Comparison of ENCODE assay signal across 26 mouse cellular contexts in genomic region chr14:32163203-32163888, GRCm38 (mm10). TPM values are rescaled to one million over a fixed set of nuclear protein-coding genes. Genes with fewer than 3 reads are reported as not detected.
DNase-seq lines count a peak whose midpoint lies in the region; ATAC-seq and TF ChIP-seq lines count a peak whose summit lies in the region.
"Had no signal": no experiment of that assay in that cellular context is flagged by ENCODE, and none has a peak within 500 bp of the region (broad histone marks: within the 10 kb centered on the region; RNA-seq: fewer than 3 reads in every experiment).

No protein-coding gene starts in this region.

- ATAC-seq in stomach, embryonic 16.5 days (ENCODE audit: insufficient read depth, low FRiP score) = no peak
- no peak for ATAC-seq in stomach, postnatal 0 days (ENCODE audit: low FRiP score, low TSS enrichment)
- no peak for ATAC-seq in liver, embryonic 12.5 days
- ATAC-seq in midbrain, embryonic 16.5 days = no peak

- no peaks in the 10 kb centered on the region for H3K27me3 ChIP-seq in stomach, embryonic 16.5 days (ENCODE audit: control insufficient read depth, insufficient read depth, low read length)
- no peaks in the 10 kb centered on the region for H3K27me3 ChIP-seq in stomach, postnatal 0 days (ENCODE audit: control insufficient read depth, insufficient read depth, low read length)
- H3K27me3 ChIP-seq in liver, embryonic 12.5 days (replicated peaks) = no peaks in the 10 kb centered on the region
- no peaks in the 10 kb centered on the region for H3K27me3 ChIP-seq in small intestine, adult 2 months (ENCODE audit: control insufficient read depth, insufficient read depth, low read length)
- no peaks in the 10 kb centered on the region for H3K27me3 ChIP-seq in midbrain, embryonic 16.5 days (ENCODE audit: control insufficient read depth, insufficient read depth, low read depth, low read length)
- H3K27me3 ChIP-seq: forebrain, embryonic 12.5 days; hindbrain, embryonic 15.5 days; midbrain, embryonic 12.5 days; neural tube, embryonic 13.5 days had no signal

- DNase-seq in stomach, postnatal 0 days (ENCODE audit: low spot score) = no peak
- peak; percentile 86 for DNase-seq in fat pad, adult 2 months (ENCODE audit: extremely low read depth, low read depth, low spot score)
- DNase-seq in kidney, postnatal 10 days = no peak
- DNase-seq in frontal cortex, postnatal 36 days (ENCODE audit: low spot score in 2 of 2) = no peak
- DNase-seq: cerebellum, adult 2 months; gastrocnemius, postnatal 25 days; kidney, adult 18-20 months; kidney, postnatal 14 days; left cerebral cortex, postnatal 4 days; lung, adult 2 months; spleen, adult 18-20 months; thymus, adult 2 months had no signal

- H3K4me1 ChIP-seq in stomach, embryonic 16.5 days (ENCODE audit: control insufficient read depth, insufficient read depth, low read length) = peaks cover 49% of the 10 kb centered on the region
- 0 out of 2 replicates have a peak, but pooled peaks cover 4% of the 10 kb centered on the region for H3K4me1 ChIP-seq in stomach, postnatal 0 days (replicated peaks; ENCODE audit: control insufficient read depth, insufficient read depth)
- H3K4me1 ChIP-seq in liver, embryonic 12.5 days = peaks cover 88% of the 10 kb centered on the region
- peaks cover 18% of the 10 kb centered on the region; the same call in 1 of the 2 replicates for H3K4me1 ChIP-seq in small intestine, adult 2 months (ENCODE audit: control insufficient read depth, insufficient read depth, insufficient read length, low read length)
- H3K4me1 ChIP-seq in midbrain, embryonic 16.5 days (ENCODE audit: control insufficient read depth, insufficient read depth, low read length) = peaks cover 31% of the 10 kb centered on the region

- H3K4me2 ChIP-seq in stomach, embryonic 16.5 days (ENCODE audit: low read depth, low read length) = no peak overlapping the region
- H3K4me2 ChIP-seq in stomach, postnatal 0 days (replicated peaks; ENCODE audit: low read depth) = no peak overlapping the region
- H3K4me2 ChIP-seq in liver, embryonic 12.5 days = peak overlapping the region; percentile 89
- no peak overlapping the region for H3K4me2 ChIP-seq in midbrain, embryonic 16.5 days (ENCODE audit: low read length)
- H3K4me2 ChIP-seq: forebrain, embryonic 12.5 days; hindbrain, embryonic 15.5 days; midbrain, embryonic 12.5 days; neural tube, embryonic 13.5 days had no signal

- no peak overlapping the region for H3K4me3 ChIP-seq in stomach, embryonic 16.5 days (replicated peaks; ENCODE audit: low read length)
- H3K4me3 ChIP-seq in stomach, postnatal 0 days (ENCODE audit: low read depth, low read length) = no peak overlapping the region
- no peak overlapping the region for H3K4me3 ChIP-seq in liver, embryonic 12.5 days
- no peak overlapping the region for H3K4me3 ChIP-seq in small intestine, adult 2 months (ENCODE audit: low read depth, low read length)
- H3K4me3 ChIP-seq in midbrain, embryonic 16.5 days (ENCODE audit: low read depth, low read length) = no peak overlapping the region
- H3K4me3 ChIP-seq: embryonic facial prominence, embryonic 10.5 days; forebrain, embryonic 12.5 days; hindbrain, embryonic 15.5 days; left cerebral cortex, adult 2 months; midbrain, embryonic 12.5 days; neural tube, embryonic 13.5 days had no signal

- TF ChIP-seq EP300 in stomach, postnatal 0 days (optimal IDR thresholded peaks at IDR 0.05) = no peak

- no peaks in the 10 kb centered on the region for H3K36me3 ChIP-seq in stomach, embryonic 16.5 days (ENCODE audit: control insufficient read depth, insufficient read depth, low read length)
- no peaks in the 10 kb centered on the region for H3K36me3 ChIP-seq in stomach, postnatal 0 days (ENCODE audit: control insufficient read depth, insufficient read depth, low read length)
- peaks cover 10% of the 10 kb centered on the region; the same call in 1 of the 2 replicates for H3K36me3 ChIP-seq in liver, embryonic 12.5 days
- no peaks in the 10 kb centered on the region for H3K36me3 ChIP-seq in small intestine, adult 2 months (ENCODE audit: control insufficient read depth, insufficient read depth, low read length)
- no peaks in the 10 kb centered on the region for H3K36me3 ChIP-seq in midbrain, embryonic 16.5 days (ENCODE audit: control insufficient read depth, insufficient read depth, low read length)
- H3K36me3 ChIP-seq: embryonic facial prominence, embryonic 10.5 days; forebrain, embryonic 12.5 days; hindbrain, embryonic 15.5 days; midbrain, embryonic 12.5 days; neural tube, embryonic 13.5 days had no signal

- H3K9ac ChIP-seq in stomach, embryonic 16.5 days (ENCODE audit: low read length) = no peak overlapping the region
- H3K9ac ChIP-seq in stomach, postnatal 0 days (ENCODE audit: low read length) = no peak overlapping the region
- H3K9ac ChIP-seq in liver, embryonic 12.5 days = peak overlapping the region; percentile 3; the same call in 1 of the 2 replicates
- H3K9ac ChIP-seq in midbrain, embryonic 16.5 days (ENCODE audit: low read depth, low read length) = no peak overlapping the region
- H3K9ac ChIP-seq: forebrain, embryonic 12.5 days; hindbrain, embryonic 15.5 days; midbrain, embryonic 12.5 days; neural tube, embryonic 13.5 days had no signal

- no peak for TF ChIP-seq POLR2A in small intestine, adult 2 months (IDR thresholded peaks at IDR 0.05; ENCODE audit: low read depth, low read length)

- TF ChIP-seq CTCF in stomach, postnatal 0 days (IDR thresholded peaks at IDR 0.05; ENCODE audit: low read depth) = no peak
- TF ChIP-seq CTCF in small intestine, adult 2 months (IDR thresholded peaks at IDR 0.05; ENCODE audit: extremely low read depth, insufficient read length, insufficient replicate concordance, low read depth, low read length) = no peak

- no peaks in the 10 kb centered on the region; the same call in 1 of the 2 replicates for H3K9me3 ChIP-seq in stomach, embryonic 16.5 days (replicated peaks; ENCODE audit: control insufficient read depth, low read length)
- H3K9me3 ChIP-seq in stomach, postnatal 0 days (ENCODE audit: control insufficient read depth, low read length) = no peaks in the 10 kb centered on the region
- H3K9me3 ChIP-seq in liver, embryonic 12.5 days (replicated peaks) = no peaks in the 10 kb centered on the region
- no peaks in the 10 kb centered on the region for H3K9me3 ChIP-seq in midbrain, embryonic 16.5 days (replicated peaks; ENCODE audit: control insufficient read depth, low read length, poor library complexity, severe bottlenecking)
- H3K9me3 ChIP-seq: embryonic facial prominence, embryonic 10.5 days; forebrain, embryonic 12.5 days; hindbrain, embryonic 15.5 days; midbrain, embryonic 12.5 days; neural tube, embryonic 13.5 days had no signal

- whole genome bisulfite sequencing in stomach, embryonic 16.5 days = 85% methylated on average over 11 of the region's 11 CpGs
- 82% methylated on average over 11 of the region's 11 CpGs for WGBS in stomach, postnatal 0 days
- 80% methylated on average over 11 of the region's 11 CpGs for WGBS in liver, embryonic 12.5 days (ENCODE audit: insufficient replicate concordance)
- 59% methylated on average over 11 of the region's 11 CpGs for WGBS in small intestine, adult 2 months
- WGBS in midbrain, embryonic 16.5 days = 91% methylated on average over 11 of the region's 11 CpGs

- H3K27ac ChIP-seq in stomach, embryonic 16.5 days (ENCODE audit: low read length) = peak overlapping the region; percentile 34
- no peak overlapping the region for H3K27ac ChIP-seq in stomach, postnatal 0 days (replicated peaks)
- H3K27ac ChIP-seq in liver, embryonic 12.5 days = peak overlapping the region; percentile 98
- peak overlapping the region; percentile 45; the same call in 1 of the 2 replicates for H3K27ac ChIP-seq in small intestine, adult 2 months (ENCODE audit: insufficient read depth, low read depth, low read length)
- no peak overlapping the region for H3K27ac ChIP-seq in midbrain, embryonic 16.5 days (ENCODE audit: low read length)
- H3K27ac ChIP-seq: embryonic facial prominence, embryonic 10.5 days; forebrain, embryonic 12.5 days; hindbrain, embryonic 15.5 days; left cerebral cortex, adult 2 months; midbrain, embryonic 12.5 days; neural tube, embryonic 13.5 days had no signal

RNA-seq across cellular contexts. Expression of gene Ncoa4, which starts 3.7 kb away (rescaled TPM):
- 145 and 150 TPM in 2 replicates for polyA plus RNA-seq in stomach, embryonic 16.5 days (2015; fragmentation: Nextera tagmentation; extraction: Ambion mirVana)
- 97.2 and 100 TPM in 2 replicates for polyA plus RNA-seq in stomach, postnatal 0 days (2015; fragmentation: Nextera tagmentation; extraction: Ambion mirVana)
- 289 and 291 TPM in 2 replicates for polyA plus RNA-seq in liver, embryonic 12.5 days (2016; fragmentation: Nextera tagmentation; extraction: Ambion mirVana)
- polyA plus RNA-seq in small intestine, adult 2 months (2012; rRNA removed) = 22.8 and 52.9 TPM in 2 replicates
- polyA plus RNA-seq in midbrain, embryonic 16.5 days (2015; fragmentation: Nextera tagmentation; extraction: Ambion mirVana) = 107 and 110 TPM in 2 replicates

RNA-seq across cellular contexts. Expression of gene Msmb, which starts 21.5 kb away (rescaled TPM):
- polyA plus RNA-seq in stomach, embryonic 16.5 days (2015; fragmentation: Nextera tagmentation; extraction: Ambion mirVana) = not detected in 2 replicates
- polyA plus RNA-seq in stomach, postnatal 0 days (2015; fragmentation: Nextera tagmentation; extraction: Ambion mirVana) = not detected in 2 replicates
- polyA plus RNA-seq in liver, embryonic 12.5 days (2016; fragmentation: Nextera tagmentation; extraction: Ambion mirVana) = 0.36 and 0.50 TPM in 2 replicates
- polyA plus RNA-seq in small intestine, adult 2 months (2012; rRNA removed) = not detected in 2 replicates
- polyA plus RNA-seq in midbrain, embryonic 16.5 days (2015; fragmentation: Nextera tagmentation; extraction: Ambion mirVana) = not detected in 2 replicates
- polyA plus RNA-seq: cerebellum, adult 2 months; embryonic facial prominence, embryonic 10.5 days; forebrain, embryonic 12.5 days; frontal cortex, adult 2 months; heart, embryonic 11.5 days; hindbrain, embryonic 15.5 days; lung, adult 2 months; midbrain, embryonic 12.5 days; neural tube, embryonic 13.5 days; stomach, embryonic 14.5 days; thymus, adult 2 months; urinary bladder, adult 2 months had no signal

RNA-seq across cellular contexts. Expression of gene Timm23, which starts 38.4 kb away (rescaled TPM):
- 218 and 251 TPM in 2 replicates for polyA plus RNA-seq in stomach, embryonic 16.5 days (2015; fragmentation: Nextera tagmentation; extraction: Ambion mirVana)
- 218 and 234 TPM in 2 replicates for polyA plus RNA-seq in stomach, postnatal 0 days (2015; fragmentation: Nextera tagmentation; extraction: Ambion mirVana)
- polyA plus RNA-seq in liver, embryonic 12.5 days (2016; fragmentation: Nextera tagmentation; extraction: Ambion mirVana) = 280 and 286 TPM in 2 replicates
- 158 and 177 TPM in 2 replicates for polyA plus RNA-seq in small intestine, adult 2 months (2012; rRNA removed)
- 205 and 214 TPM in 2 replicates for polyA plus RNA-seq in midbrain, embryonic 16.5 days (2015; fragmentation: Nextera tagmentation; extraction: Ambion mirVana)

RNA-seq across cellular contexts. Expression of gene Parg, which starts 38.4 kb away (rescaled TPM):
- polyA plus RNA-seq in stomach, embryonic 16.5 days (2015; fragmentation: Nextera tagmentation; extraction: Ambion mirVana) = 29.1 and 30.0 TPM in 2 replicates
- 15.2 and 17.5 TPM in 2 replicates for polyA plus RNA-seq in stomach, postnatal 0 days (2015; fragmentation: Nextera tagmentation; extraction: Ambion mirVana)
- 22.7 and 26.1 TPM in 2 replicates for polyA plus RNA-seq in liver, embryonic 12.5 days (2016; fragmentation: Nextera tagmentation; extraction: Ambion mirVana)
- polyA plus RNA-seq in small intestine, adult 2 months (2012; rRNA removed) = 2.4 and 3.0 TPM in 2 replicates
- polyA plus RNA-seq in midbrain, embryonic 16.5 days (2015; fragmentation: Nextera tagmentation; extraction: Ambion mirVana) = 31.1 and 34.5 TPM in 2 replicates

Comparison
In these comparisons a context has a peak if more than half of its experiments do, and no peak if none do; other contexts are left out.
1. H3K27ac ChIP-seq: peak in stomach, embryonic 16.5 days (single experiment), liver, embryonic 12.5 days (single experiment) and small intestine, adult 2 months (single experiment); none in stomach, postnatal 0 days (single experiment) and midbrain, embryonic 16.5 days (single experiment).